Mouse (Mus musculus) embryo, embryonic 10.5 days (tissue): ENCODE results near the gene Nog.

Experiments used
- DNase-seq: peaks from one replicate; pipeline ENCODE4 v3.0.0-alpha.2; 2015; ENCODE audit warnings: low spot score

Nog gene

DNA sequence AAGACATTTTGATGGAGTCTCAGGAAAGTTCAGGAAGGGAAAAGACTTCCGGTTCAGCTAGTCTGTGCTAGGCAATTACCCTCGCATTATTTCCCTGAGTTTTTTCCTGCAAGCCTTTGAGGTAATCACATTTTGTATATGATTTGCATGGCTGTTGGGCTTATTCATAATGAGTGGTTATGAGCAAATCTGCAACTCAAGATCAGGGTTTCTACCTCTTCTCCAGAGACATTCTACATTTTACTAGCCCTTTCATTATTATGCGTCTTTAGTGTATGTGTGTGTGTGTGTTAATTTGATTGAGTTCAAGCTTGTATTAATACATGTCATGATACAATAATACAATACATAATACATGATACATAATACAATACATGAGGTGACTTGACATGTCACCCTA is 34.6 kb downstream of the Nog start:
- no peak for DNase-seq

GRCm38 (mm10) chr11:89265080-89265479 is 37.1 kb downstream of the Nog start:
- DNase-seq: no peak

- peak; percentile 39 for DNase-seq
These were observed 42.7 kb downstream of the Nog start for GRCm38 (mm10) chr11:89259338-89259915.

- DNase-seq: no peak
These were observed 44.2 kb downstream of the Nog start for GRCm38 (mm10) chr11:89257893-89258292.

- no peak for DNase-seq
These were observed 48.2 kb downstream of the Nog start for GRCm38 (mm10) chr11:89253973-89254372.
